Mouse (Mus musculus) gastrocnemius, adult 2 months (tissue): Measurements from ENCODE around the gene Nedd8. TPM values are rescaled to one million over a fixed set of nuclear protein-coding genes. Genes with fewer than 3 reads are reported as not detected.

Experiments
- DNase-seq: peaks from one replicate; pipeline ENCODE4 v3.0.0; 2022
- H3K27ac ChIP-seq: fragments of 200-600 bp; 2 replicates; pipeline ENCODE4 v1.8.1; 2022; ENCODE audit warnings: mild to moderate bottlenecking
- H3K4me3 ChIP-seq: fragments of 200-600 bp; 2 replicates; pipeline ENCODE4 v1.8.1; 2022; ENCODE audit warnings: mild to moderate bottlenecking, moderate library complexity
- CTCF ChIP-seq: fragments of 200-600 bp; IDR thresholded peaks from 2 replicates; pipeline ENCODE4 v1.8.1; 2022; ENCODE audit warnings: antibody characterized with exemption, mild to moderate bottlenecking, moderate library complexity
- intact Hi-C: fragments of 180-260 bp; cut with DNase I; formaldehyde crosslinking; loops from one replicate; pipeline ENCODE4 v1.15.1; 2025
- total RNA-seq, 2 experiments: library from RNA; stranded (reverse); gene quantifications; 2 replicates each; pipeline ENCODE4 v1.2.3; 2021

Nedd8 gene
- total RNA-seq, 2 experiments from 2014 or later, result 188 to 211 TPM

DNA sequence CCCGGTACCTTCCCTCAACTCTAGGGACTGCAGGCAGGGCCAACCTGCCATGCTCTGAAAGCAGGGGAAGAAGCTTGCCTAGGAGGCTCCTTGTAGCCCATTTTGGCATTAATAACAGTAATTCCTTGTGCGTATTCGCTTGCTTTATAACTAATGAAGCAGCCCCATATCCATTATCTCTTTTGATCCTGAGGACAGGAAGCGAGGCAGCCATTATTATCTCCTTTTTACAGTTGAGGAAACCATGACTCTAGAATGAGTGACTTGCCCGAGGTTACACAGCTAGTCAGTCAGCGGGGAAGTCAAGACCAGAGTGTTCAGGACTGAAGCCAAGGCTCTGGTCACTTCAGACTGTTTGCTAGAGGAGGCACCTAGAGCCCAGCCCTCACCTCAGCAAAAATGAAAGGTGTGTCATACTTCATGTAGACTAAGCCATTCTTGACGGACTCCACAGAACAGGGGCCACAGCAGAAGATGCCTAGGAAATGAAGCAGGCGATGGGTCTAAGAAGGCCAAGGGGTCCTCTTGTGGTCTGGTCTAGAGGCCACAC, 34.2 kb upstream of the Nedd8 start:
- no peak for DNase-seq
- Histone ChIP-seq H3K4me3 (no peak overlapping the region), H3K27ac (no peak overlapping the region)
- no peak for TF ChIP-seq CTCF
- intact Hi-C loops, result no loop called here

GRCm38 (mm10) chr14:55702761-55703160, 30.8 kb upstream of the Nedd8 start:
- H3K4me3 ChIP-seq, result no peak overlapping the region
- DNase-seq, result no peak
- intact Hi-C loops, result no loop called here
- no peak overlapping the region for H3K27ac ChIP-seq
- TF ChIP-seq CTCF, result no peak

- intact Hi-C loops, result no loop called here
Observed at GRCm38 (mm10) chr14:55701131-55701530, 29.2 kb upstream of the Nedd8 start.

DNA sequence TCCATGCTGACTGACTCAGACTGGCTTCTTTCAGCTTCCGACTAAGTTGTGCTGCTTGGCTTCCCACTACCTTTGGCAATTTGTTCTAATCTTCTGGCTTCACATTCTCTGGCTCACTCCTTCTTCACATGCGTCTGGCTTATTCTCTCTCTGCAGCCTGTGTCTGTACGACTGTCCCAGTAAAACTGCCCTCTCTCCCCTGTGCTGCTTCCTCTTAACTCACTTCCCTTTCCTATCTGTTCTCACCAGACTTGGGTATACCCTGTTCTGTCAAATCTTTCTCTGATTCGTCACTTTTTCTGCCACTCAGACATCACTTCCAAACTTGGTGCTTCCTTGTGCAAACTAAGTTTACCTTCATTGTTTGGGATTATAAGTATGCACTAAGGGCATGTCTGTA, 25.3 kb upstream of the Nedd8 start:
- DNase-seq, result no peak
- H3K4me3 ChIP-seq, result peak overlapping the region; percentile 36; the same call in 1 of the 2 replicates
- H3K27ac ChIP-seq, result no peak overlapping the region
- intact Hi-C loops, result no loop called here
- TF ChIP-seq CTCF, result no peak

More at GRCm38 (mm10) chr14:55701131-55701530, 29.2 kb upstream of the Nedd8 start:
- no peak for TF ChIP-seq CTCF
- no peak for DNase-seq
- Histone ChIP-seq H3K27ac (no peak overlapping the region), H3K4me3 (no peak overlapping the region)

- intact Hi-C loops, result no loop called here
- DNase-seq, result no peak
- TF ChIP-seq CTCF, result no peak
- Histone ChIP-seq H3K4me3 (no peak overlapping the region), H3K27ac (no peak overlapping the region)
Observed at GRCm38 (mm10) chr14:55689433-55689832, 17.5 kb upstream of the Nedd8 start.

GRCm38 (mm10) chr14:55682118-55682493, 10.2 kb upstream of the Nedd8 start:
- DNase-seq, result no peak
- H3K4me3 ChIP-seq, result peak overlapping the region; percentile 86
- intact Hi-C loops, result loop anchor here (1.0 to 5.0 kb wide), 2 partner anchors 40 to 61 kb away; partner anchors contain the start of gene Rabggta
- peak overlapping the region; percentile 88 for H3K27ac ChIP-seq
- TF ChIP-seq CTCF, result no peak

DNA sequence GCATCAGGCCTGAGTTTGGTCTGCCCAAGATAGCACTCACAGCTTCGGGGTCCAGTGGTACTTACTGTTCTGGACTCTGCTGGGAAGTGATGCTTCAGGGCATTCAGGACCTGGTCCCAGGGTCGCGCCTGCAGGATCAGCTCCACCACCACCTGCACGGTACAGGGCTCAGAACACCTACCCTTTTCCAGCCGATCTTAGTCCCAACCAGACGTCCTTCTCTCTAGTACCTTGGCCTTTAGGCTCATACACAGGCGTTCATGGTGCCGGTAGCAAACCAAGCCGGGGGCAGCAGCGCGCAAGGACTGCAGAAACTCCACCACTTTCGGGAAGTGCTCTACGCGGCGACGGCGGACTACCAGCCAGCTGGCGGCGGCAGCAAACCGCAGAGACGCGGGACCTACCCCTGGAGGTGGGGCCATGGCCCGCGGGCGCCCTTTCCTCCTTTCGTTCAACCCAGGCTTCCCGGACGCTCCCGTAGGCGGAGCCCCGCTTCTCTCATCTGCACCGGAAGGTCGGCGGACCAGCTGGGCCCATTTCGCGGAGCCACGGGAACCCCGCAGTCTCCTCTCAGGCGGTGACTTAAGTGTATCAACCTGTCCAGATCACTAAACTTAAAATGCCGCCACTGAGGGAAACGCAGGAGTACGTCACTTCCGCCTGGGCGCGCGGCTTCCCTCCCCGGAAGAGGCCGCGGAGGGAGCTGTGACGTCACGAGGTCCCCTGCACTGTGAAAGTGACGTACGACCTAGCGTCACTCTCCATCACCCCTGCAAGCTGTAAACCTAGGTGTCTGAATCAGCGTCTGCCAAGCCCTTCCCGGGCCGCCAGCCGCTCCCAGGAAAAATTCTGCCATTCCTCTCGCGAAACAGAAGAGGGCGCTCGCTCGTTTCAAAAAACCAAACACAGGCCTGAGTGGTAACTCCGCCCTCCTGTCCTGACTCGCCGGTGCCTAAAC, 9.5 kb upstream of the Nedd8 start, which contains the start of gene Tinf2:
TSS of gene Tinf2 (minus strand) at position 661 of the 958 bp plus-strand sequence.
- DNase-seq, result peak; percentile 94
- peak within 1 kb of the TSS; percentile 88 for H3K27ac ChIP-seq
- TF ChIP-seq CTCF, result peak; percentile 89
- H3K4me3 ChIP-seq, result peak within 1 kb of the TSS; percentile 86
- intact Hi-C loops, result loop anchor here (1.0 to 5.0 kb wide), 2 partner anchors 41 to 62 kb away; partner anchors contain the start of gene Rabggta

DNA sequence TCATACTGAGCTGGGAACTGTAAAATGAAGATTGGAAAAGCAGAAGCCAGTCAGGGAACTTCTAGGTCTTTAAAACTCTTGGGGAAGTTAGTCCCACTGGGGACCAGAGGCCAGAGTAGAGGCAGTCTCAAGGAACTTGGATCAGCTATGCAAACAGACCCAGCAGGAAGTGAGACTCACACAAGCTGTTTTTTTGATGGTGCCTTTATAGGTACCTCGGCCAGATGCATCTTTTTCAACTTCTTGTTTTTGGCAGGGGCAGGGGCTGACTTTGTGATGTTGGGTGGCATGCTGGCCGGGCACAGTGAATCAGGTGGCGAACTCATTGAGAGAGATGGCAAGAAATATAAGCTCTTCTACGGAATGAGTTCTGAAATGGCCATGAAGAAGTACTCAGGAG, 5.7 kb upstream of the Nedd8 start:
- DNase-seq, result no peak
- TF ChIP-seq CTCF, result no peak
- intact Hi-C loops, result no loop called here
- no peak overlapping the region for H3K27ac ChIP-seq
- H3K4me3 ChIP-seq, result no peak overlapping the region

DNA sequence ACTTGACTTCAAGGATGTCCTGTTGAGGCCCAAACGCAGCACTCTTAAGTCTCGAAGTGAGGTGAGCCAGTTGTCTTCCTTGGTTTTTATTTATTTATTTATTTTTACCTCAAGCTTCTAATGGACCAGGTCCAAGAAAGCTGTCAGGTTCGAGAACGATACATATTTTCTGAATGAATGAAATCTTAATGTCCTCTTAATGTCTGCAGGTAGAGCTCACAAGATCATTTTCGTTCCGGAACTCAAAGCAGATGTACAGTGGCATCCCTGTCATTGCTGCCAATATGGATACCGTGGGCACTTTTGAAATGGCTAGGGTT, 777 bp upstream of the Nedd8 start:
- Histone ChIP-seq H3K27ac (peak overlapping the region; percentile 97), H3K4me3 (peak overlapping the region; percentile 99)
- DNase-seq, result no peak
- intact Hi-C loops, result no loop called here
- TF ChIP-seq CTCF, result no peak

- Histone ChIP-seq H3K27ac (peak overlapping the region; percentile 97), H3K4me3 (peak overlapping the region; percentile 99)
- no peak for DNase-seq
- intact Hi-C loops, result loop anchor here (1.0 kb wide), 1 partner anchor 80 kb away; the partner anchor contains the start of genes Psme2 and Rnf31
- TF ChIP-seq CTCF, result no peak
Observed at GRCm38 (mm10) chr14:55671486-55671832, 465 bp downstream of the Nedd8 start.

DNA sequence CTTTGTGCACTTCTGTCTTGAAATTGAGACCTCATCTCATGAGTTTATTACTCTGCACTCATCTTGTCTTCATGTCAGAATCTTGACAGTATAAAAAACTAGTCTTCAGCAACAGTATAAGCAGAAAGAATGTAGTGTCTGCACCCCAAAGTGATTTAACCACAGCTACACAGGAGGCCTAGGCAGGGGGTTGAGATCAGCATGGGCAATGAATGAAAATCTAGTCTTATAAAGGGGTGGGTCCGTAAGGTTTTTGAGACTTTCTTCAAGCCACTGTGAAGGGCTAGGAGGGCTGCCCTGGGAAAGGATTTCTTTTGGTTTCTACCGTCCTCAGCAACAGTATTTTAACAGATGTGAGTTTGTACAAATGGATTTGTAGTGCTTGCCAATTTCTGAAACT, 11.3 kb downstream of the Nedd8 start:
- Histone ChIP-seq H3K4me3 (peak overlapping the region; percentile 77), H3K27ac (peak overlapping the region; percentile 83)
- intact Hi-C loops, result no loop called here
- no peak for TF ChIP-seq CTCF
- DNase-seq, result no peak

DNA sequence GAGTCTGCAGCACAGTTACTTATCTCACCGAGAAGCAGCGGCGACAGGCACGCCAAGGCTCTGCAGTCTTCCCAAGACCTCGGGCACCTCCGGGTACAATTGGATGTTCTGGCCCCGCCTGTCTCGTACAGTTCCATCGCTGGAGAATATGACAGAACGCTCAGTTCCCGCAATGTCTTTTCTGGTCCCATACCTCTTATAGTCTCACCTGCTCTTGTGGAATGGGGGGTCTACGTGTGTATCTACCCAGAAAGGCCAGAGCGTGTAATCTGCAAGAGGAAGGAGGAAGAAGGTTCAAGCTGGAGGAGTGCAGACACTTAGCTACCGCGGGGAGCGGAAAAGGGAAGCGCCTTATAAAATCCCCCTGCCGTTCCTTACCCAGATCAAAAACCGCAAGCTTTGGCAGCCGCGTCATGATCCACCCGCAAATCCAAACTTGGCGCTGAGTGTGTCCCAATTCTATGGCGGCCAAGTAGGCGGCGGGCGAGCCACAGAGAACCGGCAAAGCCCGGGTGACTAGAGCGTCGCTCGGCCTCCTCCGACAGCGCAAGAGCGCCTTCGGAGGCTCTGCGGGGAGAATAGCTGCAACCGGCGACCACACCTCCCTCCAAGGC, 11.9 kb downstream of the Nedd8 start, which contains the start of gene Mdp1:
TSS of gene Mdp1 (minus strand) at position 549 of the 614 bp plus-strand sequence.
- Histone ChIP-seq H3K27ac (peak within 1 kb of the TSS; percentile 83), H3K4me3 (peak within 1 kb of the TSS; percentile 77)
- intact Hi-C loops, result no loop called here
- DNase-seq, result peak; percentile 87
- peak; percentile 70 for TF ChIP-seq CTCF

- TF ChIP-seq CTCF, result no peak
- intact Hi-C loops, result no loop called here
- Histone ChIP-seq H3K4me3 (no peak overlapping the region), H3K27ac (no peak overlapping the region; the same call in 1 of the 2 replicates)
- DNase-seq, result no peak
Observed at GRCm38 (mm10) chr14:55658011-55658410, 13.9 kb downstream of the Nedd8 start.
